Mouse (Mus musculus): ENCODE results near the gene Ppfibp1. TPM values are rescaled to one million over a fixed set of nuclear protein-coding genes. Genes with fewer than 3 reads are reported as not detected.

The Ppfibp1 gene
- polyA plus RNA-seq, 1 experiment from 2014 or later, result 16.5 TPM

DNA sequence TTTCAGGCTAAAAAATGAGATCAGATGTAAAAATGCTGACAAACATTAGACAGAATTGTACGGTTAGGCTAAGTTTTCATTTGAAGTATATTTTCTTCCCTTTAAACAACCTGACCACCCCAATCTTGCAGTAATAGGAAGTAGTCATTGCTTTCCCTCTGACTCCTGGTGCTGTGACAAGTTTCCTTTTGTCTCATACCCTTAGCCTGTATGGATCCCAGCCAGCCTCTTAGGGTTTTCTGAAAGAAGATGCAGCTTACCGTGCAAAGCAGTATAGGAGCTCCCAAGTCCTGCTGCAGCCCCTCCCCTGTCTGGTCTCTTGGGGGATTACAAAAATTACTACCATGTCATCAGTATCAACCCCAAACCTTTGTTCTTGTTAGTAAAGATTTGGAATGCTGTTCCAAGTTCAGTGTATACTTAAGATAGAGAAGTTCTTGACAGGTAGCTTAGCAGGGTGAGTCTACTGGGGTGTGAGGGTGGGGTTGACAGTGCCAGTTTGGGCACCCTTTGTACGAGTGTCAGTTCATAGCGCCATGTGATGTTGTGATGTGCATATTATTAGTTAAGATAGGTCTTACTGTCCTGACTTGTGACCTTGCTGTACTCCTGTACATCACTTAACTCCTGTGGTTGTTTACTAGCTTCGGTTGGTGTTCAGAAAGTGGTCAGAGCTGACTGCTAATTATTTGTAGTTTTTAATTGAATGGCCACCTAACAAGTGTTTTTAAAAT is 18.9 kb downstream of the Ppfibp1 start:
- no peak overlapping the region for H3K4me3 ChIP-seq
- no peaks in the 10 kb centered on the region for H3K9me3 ChIP-seq (replicated peaks)
- peak; percentile 33; the same call in 1 of the 2 replicates for ATAC-seq
- H3K4me2 ChIP-seq, result no peak overlapping the region
- H3K9ac ChIP-seq, result no peak overlapping the region
- 63% methylated on average over 5 of the region's 5 CpGs for WGBS (ENCODE audit: insufficient replicate concordance)
- H3K36me3 ChIP-seq, result no peaks in the 10 kb centered on the region
- H3K4me1 ChIP-seq, result peaks cover 32% of the 10 kb centered on the region
- H3K27me3 ChIP-seq (replicated peaks), result no peaks in the 10 kb centered on the region
- peak overlapping the region; percentile 53; the same call in 1 of the 2 replicates for H3K27ac ChIP-seq

DNA sequence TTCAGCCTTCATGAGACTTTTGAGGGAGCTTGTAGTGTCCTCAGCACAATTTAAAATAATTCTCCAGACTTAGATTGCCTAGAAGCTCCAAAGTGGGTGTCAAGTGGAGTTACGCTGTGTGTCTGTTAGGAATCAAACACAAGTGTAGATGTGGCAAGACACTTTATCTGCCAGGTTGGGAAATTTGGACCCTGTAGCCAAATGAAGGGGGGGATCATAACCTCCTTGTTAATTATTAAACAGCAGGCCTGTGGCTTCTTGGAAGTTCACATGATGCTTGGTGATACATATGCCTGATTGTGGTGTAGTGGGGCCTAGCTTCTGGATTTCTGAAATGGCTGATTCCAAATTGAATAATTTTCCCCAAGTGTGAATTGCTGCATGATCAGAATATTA is 19.5 kb downstream of the Ppfibp1 start:
- Histone ChIP-seq H3K9me3 (replicated peaks) (no peaks in the 10 kb centered on the region), H3K36me3 (no peaks in the 10 kb centered on the region), H3K4me3 (no peak overlapping the region), H3K9ac (no peak overlapping the region), H3K27me3 (replicated peaks) (no peaks in the 10 kb centered on the region), H3K4me2 (no peak overlapping the region), H3K4me1 (peaks cover 38% of the 10 kb centered on the region), H3K27ac (peak overlapping the region; percentile 53; the same call in 1 of the 2 replicates)
- ATAC-seq, result peak; percentile 38; the same call in 1 of the 2 replicates
- 77% methylated on average over 1 of the region's 1 CpGs for WGBS (ENCODE audit: insufficient replicate concordance)

DNA sequence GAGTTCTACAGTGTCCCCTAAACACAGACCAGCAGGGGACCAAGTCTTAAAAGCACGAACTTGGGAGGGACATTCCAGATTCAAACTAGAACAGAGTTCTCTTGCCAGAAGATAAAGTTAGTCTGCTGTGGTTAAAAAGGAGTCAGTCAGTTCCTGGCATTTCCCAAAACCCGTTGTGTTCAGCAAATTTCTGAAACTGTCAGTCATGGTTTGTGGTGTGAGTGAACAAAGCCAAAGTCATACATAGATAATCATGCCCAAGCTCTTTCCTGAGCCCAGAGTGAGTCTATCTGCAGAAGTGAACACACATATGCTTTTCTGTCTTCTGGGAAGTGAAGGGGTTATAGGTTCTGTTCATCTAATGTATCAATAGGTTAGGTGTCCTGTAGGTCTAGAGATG is 20.5 kb downstream of the Ppfibp1 start:
- WGBS (ENCODE audit: insufficient replicate concordance), result 11% methylated on average over 2 of the region's 2 CpGs
- H3K4me1 ChIP-seq, result peaks cover 47% of the 10 kb centered on the region
- H3K27me3 ChIP-seq (replicated peaks), result no peaks in the 10 kb centered on the region
- H3K4me2 ChIP-seq, result no peak overlapping the region
- H3K9me3 ChIP-seq (replicated peaks), result no peaks in the 10 kb centered on the region
- no peak for ATAC-seq
- H3K9ac ChIP-seq, result no peak overlapping the region
- no peaks in the 10 kb centered on the region for H3K36me3 ChIP-seq
- no peak overlapping the region for H3K4me3 ChIP-seq
- H3K27ac ChIP-seq, result no peak overlapping the region

DNA sequence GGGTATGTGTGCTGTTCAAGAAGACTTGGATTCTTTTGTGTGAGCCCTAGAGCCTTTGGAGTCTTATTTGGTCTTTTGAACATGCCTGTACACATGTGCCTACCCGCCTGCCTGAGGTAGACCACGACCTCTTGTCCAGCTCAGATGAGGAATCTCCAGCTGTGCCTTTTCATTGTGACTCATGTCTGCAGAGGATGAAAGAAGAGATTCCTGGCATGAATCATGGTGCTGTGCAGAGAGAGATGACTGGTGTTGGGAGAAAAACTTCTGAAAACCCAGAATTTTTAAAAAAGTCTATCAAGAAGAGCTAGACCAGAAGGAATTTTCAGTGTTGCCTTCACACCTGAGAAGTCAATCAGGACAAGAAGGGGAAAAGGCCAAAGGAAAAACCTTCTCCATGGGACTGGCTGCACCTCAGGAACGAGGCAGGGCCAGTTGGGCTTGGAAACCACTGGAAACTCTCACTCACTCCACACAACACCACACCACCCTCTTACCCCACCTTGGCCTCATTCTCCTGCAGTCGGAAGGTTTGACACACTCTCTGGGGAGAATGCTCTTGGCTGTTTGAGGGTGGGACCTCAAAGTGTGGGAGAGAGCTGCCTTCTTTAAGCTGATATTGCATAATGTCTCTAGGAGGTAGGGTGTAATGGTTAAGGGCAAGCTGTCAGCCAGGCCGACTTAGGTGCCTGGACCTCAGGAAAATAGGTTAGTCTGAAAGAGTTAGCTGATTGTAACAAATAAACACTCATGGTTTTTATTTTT is 21.6 kb downstream of the Ppfibp1 start:
- H3K4me1 ChIP-seq, result peaks cover 48% of the 10 kb centered on the region
- H3K27ac ChIP-seq, result no peak overlapping the region
- no peaks in the 10 kb centered on the region for H3K9me3 ChIP-seq (replicated peaks)
- H3K27me3 ChIP-seq (replicated peaks), result no peaks in the 10 kb centered on the region
- 61% methylated on average over 5 of the region's 5 CpGs for WGBS (ENCODE audit: insufficient replicate concordance)
- no peaks in the 10 kb centered on the region for H3K36me3 ChIP-seq
- ATAC-seq, result no peak
- no peak overlapping the region for H3K9ac ChIP-seq
- no peak overlapping the region for H3K4me2 ChIP-seq
- no peak overlapping the region for H3K4me3 ChIP-seq

DNA sequence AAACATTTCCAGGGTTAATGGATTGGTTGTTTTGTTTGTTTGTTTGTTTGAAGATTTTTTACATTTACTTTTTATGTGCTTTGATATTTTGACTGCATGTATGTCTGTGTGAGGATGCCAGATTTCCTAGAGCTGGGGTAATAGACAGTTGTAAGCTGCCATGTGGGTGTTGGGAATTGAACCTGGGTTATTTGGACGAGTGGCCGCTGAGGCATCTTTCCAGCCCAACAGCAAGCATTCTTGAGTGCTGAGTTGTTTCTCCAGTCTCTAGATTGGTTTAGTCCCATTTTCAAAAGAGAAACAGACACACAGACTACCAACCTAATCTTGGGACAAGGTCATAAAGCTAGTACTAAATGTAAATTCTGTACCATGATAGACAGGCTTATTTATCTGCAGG is 22.5 kb downstream of the Ppfibp1 start:
- Histone ChIP-seq H3K27ac (no peak overlapping the region), H3K9ac (no peak overlapping the region), H3K36me3 (no peaks in the 10 kb centered on the region), H3K9me3 (replicated peaks) (no peaks in the 10 kb centered on the region), H3K4me2 (no peak overlapping the region), H3K4me3 (no peak overlapping the region), H3K4me1 (peaks cover 48% of the 10 kb centered on the region), H3K27me3 (replicated peaks) (no peaks in the 10 kb centered on the region)
- WGBS (ENCODE audit: insufficient replicate concordance), result 66% methylated on average over 2 of the region's 2 CpGs
- ATAC-seq, result no peak

- no peaks in the 10 kb centered on the region for H3K9me3 ChIP-seq (replicated peaks)
- no peak overlapping the region for H3K4me3 ChIP-seq
- no peaks in the 10 kb centered on the region for H3K27me3 ChIP-seq (replicated peaks)
- peak; percentile 70 for ATAC-seq
- 13% methylated on average over 3 of the region's 3 CpGs for WGBS (ENCODE audit: insufficient replicate concordance)
- no peaks in the 10 kb centered on the region for H3K36me3 ChIP-seq
- H3K9ac ChIP-seq, result no peak overlapping the region
- H3K27ac ChIP-seq, result peak overlapping the region; percentile 45; the same call in 1 of the 2 replicates
- peaks cover 44% of the 10 kb centered on the region for H3K4me1 ChIP-seq
- H3K4me2 ChIP-seq, result no peak overlapping the region
Observed at GRCm38 (mm10) chr6:146912835-146913488, 24.7 kb downstream of the Ppfibp1 start.

- no peak for ATAC-seq
- H3K36me3 ChIP-seq, result no peaks in the 10 kb centered on the region
- no peak overlapping the region for H3K9ac ChIP-seq
- no peak overlapping the region for H3K4me2 ChIP-seq
- peak overlapping the region; percentile 45; the same call in 1 of the 2 replicates for H3K27ac ChIP-seq
- no peaks in the 10 kb centered on the region for H3K9me3 ChIP-seq (replicated peaks)
- WGBS (ENCODE audit: insufficient replicate concordance), result 41% methylated on average over 4 of the region's 4 CpGs
- peaks cover 40% of the 10 kb centered on the region for H3K4me1 ChIP-seq
- H3K27me3 ChIP-seq (replicated peaks), result no peaks in the 10 kb centered on the region
- no peak overlapping the region for H3K4me3 ChIP-seq
Observed at GRCm38 (mm10) chr6:146913489-146914198, 25.4 kb downstream of the Ppfibp1 start.

GRCm38 (mm10) chr6:146915808-146916207 is 27.5 kb downstream of the Ppfibp1 start:
- Histone ChIP-seq H3K4me2 (no peak overlapping the region), H3K36me3 (no peaks in the 10 kb centered on the region), H3K4me1 (peaks cover 34% of the 10 kb centered on the region), H3K27me3 (replicated peaks) (no peaks in the 10 kb centered on the region), H3K9me3 (replicated peaks) (no peaks in the 10 kb centered on the region), H3K4me3 (no peak overlapping the region), H3K27ac (no peak overlapping the region), H3K9ac (no peak overlapping the region)
- 88% methylated on average over 1 of the region's 1 CpGs for WGBS (ENCODE audit: insufficient replicate concordance)
- no peak for ATAC-seq

DNA sequence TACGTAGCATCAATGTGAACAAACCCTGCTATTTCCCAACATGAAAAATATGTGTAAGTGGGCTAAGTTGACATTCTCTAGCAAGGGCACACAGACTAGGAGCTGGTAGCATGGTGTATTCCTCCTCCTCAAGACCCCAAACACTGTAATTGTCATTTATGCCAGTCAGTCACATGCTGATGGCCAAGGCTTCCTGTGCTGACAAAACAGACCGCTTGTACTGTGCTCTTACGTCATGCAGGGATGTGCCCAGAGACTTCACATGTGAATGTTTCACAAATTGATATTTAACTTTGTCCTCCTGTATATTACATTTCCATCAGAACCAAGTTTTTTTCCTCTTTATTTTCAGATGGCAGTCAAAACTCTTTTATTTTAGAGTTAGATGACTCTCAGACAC is 29.1 kb downstream of the Ppfibp1 start:
- Histone ChIP-seq H3K4me3 (no peak overlapping the region), H3K4me2 (no peak overlapping the region), H3K27ac (no peak overlapping the region), H3K27me3 (replicated peaks) (no peaks in the 10 kb centered on the region), H3K4me1 (peaks cover 28% of the 10 kb centered on the region), H3K36me3 (no peaks in the 10 kb centered on the region), H3K9ac (no peak overlapping the region), H3K9me3 (replicated peaks) (no peaks in the 10 kb centered on the region)
- WGBS (ENCODE audit: insufficient replicate concordance), result 81% methylated on average over 3 of the region's 3 CpGs
- no peak for ATAC-seq

DNA sequence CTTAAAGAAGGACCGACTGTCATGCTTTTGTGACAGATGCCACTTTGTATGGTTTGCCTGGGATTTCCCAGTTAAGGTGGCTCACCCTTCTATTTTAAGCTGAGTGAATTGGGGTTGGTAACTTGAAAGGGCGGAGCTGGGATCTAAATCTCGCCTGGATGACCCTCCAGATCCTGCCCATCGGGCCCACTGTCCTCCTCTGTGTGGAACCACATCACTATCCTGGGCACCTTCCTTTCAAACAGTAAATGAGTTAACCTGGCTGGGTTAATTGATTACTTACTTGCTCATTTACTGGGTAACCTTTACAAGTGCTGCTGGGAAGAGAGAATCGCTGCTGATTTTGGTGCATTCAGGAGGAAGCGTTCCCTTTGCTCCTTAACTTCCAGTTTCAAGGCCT is 30.1 kb downstream of the Ppfibp1 start:
- Histone ChIP-seq H3K27ac (no peak overlapping the region), H3K9ac (no peak overlapping the region)

GRCm38 (mm10) chr6:146926415-146926980 is 38.2 kb downstream of the Ppfibp1 start:
- Histone ChIP-seq H3K9me3 (replicated peaks) (no peaks in the 10 kb centered on the region), H3K4me3 (no peak overlapping the region), H3K27ac (no peak overlapping the region), H3K4me2 (no peak overlapping the region), H3K9ac (no peak overlapping the region), H3K36me3 (no peaks in the 10 kb centered on the region), H3K4me1 (no peaks in the 10 kb centered on the region), H3K27me3 (replicated peaks) (no peaks in the 10 kb centered on the region)
- WGBS (ENCODE audit: insufficient replicate concordance), result 63% methylated on average over 5 of the region's 5 CpGs
- no peak for ATAC-seq

More for the DNA sequence above, 30.1 kb downstream of the Ppfibp1 start:
- Histone ChIP-seq H3K9me3 (replicated peaks) (no peaks in the 10 kb centered on the region), H3K27me3 (replicated peaks) (no peaks in the 10 kb centered on the region), H3K4me3 (no peak overlapping the region), H3K4me1 (peaks cover 18% of the 10 kb centered on the region), H3K36me3 (no peaks in the 10 kb centered on the region), H3K4me2 (no peak overlapping the region)
- no peak for ATAC-seq
- WGBS (ENCODE audit: insufficient replicate concordance), result 81% methylated on average over 6 of the region's 6 CpGs

All from liver, embryonic 12.5 days (tissue).